Mouse (Mus musculus) right cerebral cortex, adult 18-20 months (tissue): ENCODE measurements at regions not wholly inside any gene's neighbourhood (a gene's known extent, or its start where the extent isn't known, plus 50 kb on each side); places are given as distances from the start of the nearest gene placed in this dataset.
A peak's percentile ranks its signal among the peaks of the same experiment; 100 is the strongest.
"Not testable (repeated sequence)": the region's sequence is repeated elsewhere in the genome, so short reads cannot be mapped to it uniquely, and the experiment has no call there.

Source experiments
- DNase-seq: peaks from one replicate; pipeline ENCODE4 v3.0.0; 2022; ENCODE audit warnings: mixed read lengths

- no peak for DNase-seq
Observed at GRCm38 (mm10) chr17:43139916-43140315, 123.6 kb downstream of the Tnfrsf21 start.

DNA sequence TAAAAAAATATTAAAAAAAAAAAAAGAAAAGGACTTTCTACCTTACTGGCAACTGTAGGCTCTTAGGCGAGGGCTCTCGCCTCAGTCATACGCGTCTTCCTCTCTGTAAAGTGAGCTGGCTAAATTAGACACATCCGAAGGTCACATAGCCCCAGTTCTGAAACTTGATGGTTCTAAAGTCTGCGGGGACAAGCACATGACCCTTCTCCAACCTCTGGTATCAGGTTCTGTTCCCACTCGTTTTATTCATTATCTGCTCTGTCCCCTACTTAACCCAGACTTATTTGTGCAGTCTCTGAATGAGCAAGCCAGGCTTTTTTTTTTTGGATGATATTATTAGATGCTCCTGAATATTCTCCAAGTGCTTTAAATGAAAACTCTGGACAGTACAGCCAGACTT is 125.4 kb downstream of the Tnfrsf21 start:
- DNase-seq, result no peak

GRCm38 (mm10) chr17:43145749-43146148 is 124.4 kb upstream of the Adgrf1 start:
- no peak for DNase-seq

GRCm38 (mm10) chr17:43147935-43148334 is 122.2 kb upstream of the Adgrf1 start:
- no peak for DNase-seq

GRCm38 (mm10) chr17:43152620-43153019 is 117.5 kb upstream of the Adgrf1 start:
- no peak for DNase-seq

- DNase-seq, result not testable (repeated sequence)
Observed at GRCm38 (mm10) chr17:43155271-43155670, 114.9 kb upstream of the Adgrf1 start.

GRCm38 (mm10) chr17:43156116-43156515 is 114.0 kb upstream of the Adgrf1 start:
- no peak for DNase-seq

DNA sequence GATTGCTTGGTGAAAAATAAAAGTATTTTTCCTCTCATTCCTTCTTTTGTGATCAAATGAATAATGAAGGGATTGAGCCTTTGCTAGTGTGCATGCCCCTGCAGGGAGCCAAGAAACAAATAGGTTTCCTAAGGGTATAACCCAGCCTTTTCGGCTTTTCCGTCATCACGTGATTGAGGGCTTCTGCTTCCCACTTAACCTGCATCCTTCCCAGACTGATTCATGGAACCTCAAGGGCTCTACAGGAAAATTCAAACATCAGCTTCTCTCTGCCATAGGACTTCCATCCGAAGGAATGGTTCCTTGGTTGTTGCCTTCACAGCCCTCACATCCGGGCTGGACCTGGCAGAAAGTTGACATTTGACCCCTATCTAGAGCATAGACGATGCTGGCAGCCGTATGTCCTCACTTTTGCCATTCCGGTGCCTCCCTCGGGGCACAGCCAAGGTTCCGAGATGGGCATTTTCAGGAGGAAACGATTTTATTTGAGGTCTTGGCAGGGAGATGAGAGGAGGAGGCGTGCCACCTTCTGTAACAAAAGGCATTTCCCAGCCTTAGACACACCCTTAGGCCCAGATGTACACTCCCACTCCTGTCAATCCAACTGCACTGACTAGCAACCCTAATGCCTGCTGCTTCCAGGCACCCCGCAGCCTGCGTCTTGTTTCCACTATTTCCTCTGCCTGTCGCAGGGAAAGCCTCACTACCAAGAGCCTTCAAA is 112.2 kb upstream of the Adgrf1 start:
- DNase-seq, result peak; percentile 45

- no peak for DNase-seq
Observed at GRCm38 (mm10) chr17:43158741-43159140, 111.4 kb upstream of the Adgrf1 start.

DNA sequence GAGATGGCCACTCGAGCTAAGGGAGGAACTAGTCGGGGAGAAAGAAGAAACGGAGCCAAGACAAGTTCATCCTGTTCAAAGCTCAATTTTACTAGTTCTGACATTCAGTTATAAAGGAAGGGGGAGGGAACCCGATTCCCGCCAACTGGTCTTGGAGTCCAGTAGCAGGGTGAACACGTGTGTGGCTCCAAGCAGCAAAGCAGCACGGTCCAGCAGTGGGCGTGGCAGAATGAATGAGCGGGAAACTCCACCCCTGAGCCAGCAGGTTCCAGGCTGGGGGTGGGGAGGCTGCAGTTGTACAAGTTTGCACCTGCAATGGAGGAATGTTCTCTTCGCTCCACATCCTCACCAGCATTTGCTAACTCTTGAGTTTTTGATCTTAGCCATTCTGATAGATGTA is 108.8 kb upstream of the Adgrf1 start:
- not testable (repeated sequence) for DNase-seq

- no peak for DNase-seq
Observed at GRCm38 (mm10) chr17:43163126-43163525, 107.0 kb upstream of the Adgrf1 start.

GRCm38 (mm10) chr17:43166091-43166490 is 104.0 kb upstream of the Adgrf1 start:
- no peak for DNase-seq

GRCm38 (mm10) chr17:43169435-43169834 is 100.7 kb upstream of the Adgrf1 start:
- no peak for DNase-seq

- no peak for DNase-seq
Observed at GRCm38 (mm10) chr17:43172657-43173165, 97.4 kb upstream of the Adgrf1 start.

DNA sequence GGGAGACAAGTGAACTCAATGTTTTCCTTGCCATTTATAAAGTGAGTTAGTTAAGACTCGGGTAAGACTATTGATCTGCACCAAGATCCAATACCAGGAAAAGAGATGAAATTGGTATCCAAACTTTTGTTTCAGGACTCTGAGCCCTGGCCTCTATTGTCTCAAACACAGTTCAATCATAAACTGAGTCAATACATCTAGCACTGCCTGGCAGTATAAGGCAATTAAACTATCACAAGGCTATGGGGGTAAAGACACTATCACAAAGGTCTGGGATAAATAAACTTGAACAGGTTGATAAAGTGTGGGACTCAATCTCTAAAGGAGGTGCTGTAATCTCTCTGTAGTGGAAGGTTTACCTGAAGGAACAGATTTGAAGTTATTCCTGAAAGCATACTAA is 95.3 kb upstream of the Adgrf1 start:
- no peak for DNase-seq

GRCm38 (mm10) chr17:43177244-43177643 is 92.9 kb upstream of the Adgrf1 start:
- no peak for DNase-seq

GRCm38 (mm10) chr17:43190016-43190415 is 80.1 kb upstream of the Adgrf1 start:
- no peak for DNase-seq

- DNase-seq, result no peak
Observed at GRCm38 (mm10) chr17:43190853-43191485, 79.2 kb upstream of the Adgrf1 start.

- DNase-seq, result no peak
Observed at GRCm38 (mm10) chr17:43197232-43197631, 72.9 kb upstream of the Adgrf1 start.

- no peak for DNase-seq
Observed at GRCm38 (mm10) chr17:43200832-43201231, 69.3 kb upstream of the Adgrf1 start.

DNA sequence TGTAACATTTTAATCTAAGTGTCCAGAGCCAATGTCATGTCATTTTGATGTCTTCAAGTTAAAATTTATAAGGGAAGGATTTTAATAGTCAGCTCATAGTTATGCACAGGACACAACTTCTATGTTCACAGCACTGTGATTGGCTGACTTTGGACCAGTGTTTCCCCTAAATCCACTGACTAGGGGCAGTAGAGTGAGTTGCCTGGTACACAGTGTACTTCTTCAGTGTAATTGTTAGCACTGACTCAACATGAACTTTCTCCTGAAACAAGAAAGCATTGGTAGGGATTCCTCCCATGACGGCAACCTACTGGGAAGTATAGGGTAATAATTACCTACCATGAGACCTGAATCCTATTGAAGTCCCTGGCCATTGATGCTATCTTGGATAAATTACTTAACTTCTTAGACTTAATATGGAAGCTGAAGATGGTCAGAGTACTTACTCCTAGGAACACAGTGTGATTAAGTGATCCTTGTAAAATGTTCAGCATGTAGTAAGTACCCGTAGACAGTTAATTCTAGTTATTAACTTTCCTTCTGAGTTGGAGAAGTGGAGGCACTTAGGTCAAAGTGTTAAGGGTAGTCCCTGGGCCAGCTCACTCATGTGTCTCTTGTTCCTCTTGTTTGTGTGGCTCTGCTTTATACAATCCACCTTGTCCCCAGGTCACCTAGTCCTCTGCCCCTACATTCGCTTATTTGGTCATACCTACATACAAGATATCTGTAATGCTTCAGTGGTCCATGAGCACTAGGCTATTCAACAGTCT is 63.2 kb upstream of the Adgrf1 start:
- no peak for DNase-seq

- DNase-seq, result no peak
Observed at GRCm38 (mm10) chr17:43209727-43210126, 60.4 kb upstream of the Adgrf1 start.

DNA sequence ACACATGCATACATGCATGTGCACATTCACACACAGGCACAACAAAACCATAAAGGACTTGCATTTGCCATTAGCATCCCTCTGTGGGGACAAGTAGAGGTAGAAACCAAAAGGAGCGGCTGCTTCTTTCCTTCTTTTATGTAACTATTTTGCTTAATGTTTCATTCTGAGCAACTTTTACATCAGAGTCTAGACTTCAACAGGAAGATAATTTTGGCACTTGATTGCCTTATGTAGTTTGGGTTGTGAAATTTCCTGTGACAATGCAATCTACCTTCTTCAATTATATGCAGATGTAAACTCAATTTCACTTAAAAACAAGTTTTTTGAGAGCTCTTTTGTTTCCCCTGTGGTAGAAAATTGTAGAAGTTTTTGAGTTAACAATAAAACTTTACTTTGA is 56.1 kb upstream of the Adgrf1 start:
- no peak for DNase-seq

GRCm38 (mm10) chr17:43219636-43220035 is 50.5 kb upstream of the Adgrf1 start:
- no peak for DNase-seq
